Mouse (Mus musculus) liver, postnatal 0 days (tissue): Measurements from ENCODE around the gene Pkd1.

Experiments used
- CTCF ChIP-seq: sonication (generic); IDR thresholded peaks from 2 replicates; pipeline ENCODE4 v1.5.1; 2016; ENCODE audit warnings: antibody characterized with exemption, low read depth
- EP300 ChIP-seq: IDR thresholded peaks from 2 replicates; pipeline ENCODE4 v1.6.1; 2016; ENCODE audit warnings: antibody characterized with exemption, low read depth, mild to moderate bottlenecking

GRCm38 (mm10) chr17:24506332-24507070 lies 43.1 kb upstream of the Pkd1 start:
- TF ChIP-seq CTCF, result no peak
- no peak for TF ChIP-seq EP300
